Mouse (Mus musculus) midbrain, embryonic 14.5 days (tissue): Measurements from ENCODE around the gene Limd1. TPM values are rescaled to one million over a fixed set of nuclear protein-coding genes. Genes with fewer than 3 reads are reported as not detected.
"Not testable (repeated sequence)": the region's sequence is repeated elsewhere in the genome, so short reads cannot be mapped to it uniquely, and the experiment has no call there.

Experiments used
- ATAC-seq: fragments of 200-750 bp; cut with Nextera tagmentation; 2 replicates; pipeline ENCODE4 v1.8.0; 2017; ENCODE audit warnings: moderate number of reproducible peaks, moderate library complexity; ENCODE audit not compliant: low FRiP score, low TSS enrichment
- DNase-seq: peaks from one replicate; pipeline ENCODE4 v3.0.0-alpha.2; 2015
- H3K27ac ChIP-seq: fragments of 300-500 bp; sonication (generic); replicated peaks from 2 replicates; pipeline ENCODE4 v1.5.1; 2014; ENCODE audit warnings: mild to moderate bottlenecking, low read depth, low read length, moderate library complexity
- H3K27me3 ChIP-seq: fragments of 300-500 bp; sonication (generic); 2 replicates; pipeline ENCODE4 v1.6.1; 2014; ENCODE audit warnings: low read length, control low read depth, mixed read lengths; ENCODE audit not compliant: control insufficient read depth, insufficient read depth
- H3K36me3 ChIP-seq: fragments of 300-500 bp; sonication (generic); 2 replicates; pipeline ENCODE4 v1.6.1; 2014; ENCODE audit warnings: low read length, control low read depth; ENCODE audit not compliant: control insufficient read depth, insufficient read depth
- H3K4me1 ChIP-seq: fragments of 300-500 bp; sonication (generic); 2 replicates; pipeline ENCODE4 v1.6.1; 2014; ENCODE audit warnings: mild to moderate bottlenecking, antibody characterized with exemption, low read length, control low read depth; ENCODE audit not compliant: control insufficient read depth, insufficient read depth
- H3K4me2 ChIP-seq: fragments of 300-500 bp; sonication (generic); 2 replicates; pipeline ENCODE4 v1.6.1; 2014; ENCODE audit warnings: mild to moderate bottlenecking, low read length, moderate library complexity
- H3K4me3 ChIP-seq: fragments of 300-500 bp; sonication (generic); replicated peaks from 2 replicates; pipeline ENCODE4 v1.5.1; 2014; ENCODE audit warnings: low read depth, low read length
- H3K9ac ChIP-seq: fragments of 300-500 bp; sonication (generic); replicated peaks from 2 replicates; pipeline ENCODE4 v1.6.1; 2014; ENCODE audit warnings: mild to moderate bottlenecking, low read length, moderate library complexity
- H3K9me3 ChIP-seq: fragments of 300-500 bp; sonication (generic); 2 replicates; pipeline ENCODE4 v1.6.1; 2016; ENCODE audit warnings: low read length, control low read depth, mixed read lengths; ENCODE audit not compliant: control insufficient read depth
- WGBS: fragments of 180-500 bp; shearing (Covaris S2); extraction: QIAGEN DNeasy Blood & Tissue Kit; methylation state at CpG from one replicate; pipeline ENCODE4 v1.1.7; 2014; 5-methylcytosine and 5-hydroxymethylcytosine counted together
- polyA plus RNA-seq: library from polyadenylated mRNA; unstranded; fragments of >200 nt; fragmentation: Nextera tagmentation; extraction: Ambion mirVana; gene quantifications from 2 replicates; pipeline ENCODE4 v1.2.1, GENCODE M21; 2014

Gene Limd1
- 11.8 and 16.4 TPM in 2 replicates for polyA plus RNA-seq

- WGBS: under 1% methylated on average over 46 of the region's 57 CpGs
- Histone ChIP-seq H3K4me2 (peak within 1 kb of the TSS; percentile 64), H3K36me3 (no peaks in the 10 kb centered on the region), H3K9ac (peak within 1 kb of the TSS; percentile 55), H3K27ac (no peak within 1 kb of the TSS), H3K4me3 (peak within 1 kb of the TSS; percentile 53), H3K27me3 (no peaks in the 10 kb centered on the region), H3K4me1 (peaks cover 25% of the 10 kb centered on the region), H3K9me3 (no peaks in the 10 kb centered on the region)
- DNase-seq (peak; percentile 77), ATAC-seq (peak; percentile 83)
Measured at GRCm38 (mm10) chr9:123478586-123479195, at the start of gene Limd1. Gene Limd1 (plus strand): TSS chr9:123478706.

GRCm38 (mm10) chr9:123429863-123430262, 48.6 kb upstream of the Limd1 start:
- DNase-seq: no peak
- Histone ChIP-seq H3K9me3 (no peaks in the 10 kb centered on the region), H3K9ac (no peak overlapping the region), H3K36me3 (peaks cover 30% of the 10 kb centered on the region), H3K27ac (no peak overlapping the region), H3K4me1 (no peaks in the 10 kb centered on the region), H3K27me3 (no peaks in the 10 kb centered on the region), H3K4me3 (no peak overlapping the region), H3K4me2 (no peak overlapping the region)
- ATAC-seq: no peak
- WGBS: 86% methylated on average over 4 of the region's 4 CpGs

DNA sequence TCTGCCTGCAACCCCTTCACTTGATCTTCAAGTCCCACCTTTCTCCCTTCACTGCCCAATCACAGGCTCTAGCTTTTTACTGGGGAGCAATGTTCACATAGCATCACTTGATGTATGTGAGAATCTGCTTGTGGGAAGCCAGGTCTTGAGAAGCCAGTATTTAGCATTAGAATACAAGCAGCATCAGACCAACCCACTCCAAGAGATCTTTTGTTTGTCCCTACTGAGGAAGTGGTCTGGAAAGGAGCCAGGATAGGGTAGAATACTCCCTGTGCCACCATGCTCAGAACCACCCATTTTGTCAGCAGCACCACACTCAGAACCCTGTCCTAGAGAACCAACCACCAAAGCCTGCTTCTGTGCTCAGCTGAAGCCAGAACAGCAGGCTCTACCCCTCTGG, 47.5 kb upstream of the Limd1 start:
- no peak overlapping the region for H3K9ac ChIP-seq
- no peak overlapping the region for H3K27ac ChIP-seq
- no peak overlapping the region for H3K4me2 ChIP-seq
- peaks cover 36% of the 10 kb centered on the region for H3K36me3 ChIP-seq
- ATAC-seq (no peak), DNase-seq (peak; percentile 9)
- H3K4me1 ChIP-seq: no peaks in the 10 kb centered on the region
- H3K9me3 ChIP-seq: no peaks in the 10 kb centered on the region
- H3K4me3 ChIP-seq: no peak overlapping the region
- H3K27me3 ChIP-seq: no peaks in the 10 kb centered on the region

DNA sequence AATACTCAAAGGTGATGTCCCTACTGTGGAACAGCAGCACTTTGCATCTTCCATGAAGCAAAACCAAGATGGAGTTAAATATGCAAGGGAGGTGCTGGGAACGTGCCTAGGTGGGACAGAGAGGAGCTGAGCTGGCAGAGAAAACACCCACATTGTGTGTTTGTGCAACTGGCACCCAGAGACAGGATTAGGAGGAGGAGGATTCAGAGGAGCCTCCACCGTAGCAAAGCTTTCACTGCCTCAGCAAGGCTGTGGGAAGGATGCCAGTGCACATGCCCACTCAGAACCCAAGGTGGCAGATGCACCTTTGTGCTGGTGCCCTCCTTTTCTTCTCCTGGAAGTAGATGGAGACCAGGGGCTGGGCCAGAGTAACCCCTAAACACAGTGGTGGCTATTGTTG, 40.3 kb upstream of the Limd1 start:
- WGBS: 64% methylated on average over 2 of the region's 2 CpGs
- DNase-seq (no peak), ATAC-seq (no peak)
- H3K27me3 ChIP-seq: no peaks in the 10 kb centered on the region
- H3K9ac ChIP-seq: no peak overlapping the region
- no peaks in the 10 kb centered on the region for H3K9me3 ChIP-seq
- H3K4me2 ChIP-seq: no peak overlapping the region
- H3K4me1 ChIP-seq: no peaks in the 10 kb centered on the region
- no peak overlapping the region for H3K4me3 ChIP-seq
- H3K27ac ChIP-seq: no peak overlapping the region
- H3K36me3 ChIP-seq: peaks cover 43% of the 10 kb centered on the region

DNA sequence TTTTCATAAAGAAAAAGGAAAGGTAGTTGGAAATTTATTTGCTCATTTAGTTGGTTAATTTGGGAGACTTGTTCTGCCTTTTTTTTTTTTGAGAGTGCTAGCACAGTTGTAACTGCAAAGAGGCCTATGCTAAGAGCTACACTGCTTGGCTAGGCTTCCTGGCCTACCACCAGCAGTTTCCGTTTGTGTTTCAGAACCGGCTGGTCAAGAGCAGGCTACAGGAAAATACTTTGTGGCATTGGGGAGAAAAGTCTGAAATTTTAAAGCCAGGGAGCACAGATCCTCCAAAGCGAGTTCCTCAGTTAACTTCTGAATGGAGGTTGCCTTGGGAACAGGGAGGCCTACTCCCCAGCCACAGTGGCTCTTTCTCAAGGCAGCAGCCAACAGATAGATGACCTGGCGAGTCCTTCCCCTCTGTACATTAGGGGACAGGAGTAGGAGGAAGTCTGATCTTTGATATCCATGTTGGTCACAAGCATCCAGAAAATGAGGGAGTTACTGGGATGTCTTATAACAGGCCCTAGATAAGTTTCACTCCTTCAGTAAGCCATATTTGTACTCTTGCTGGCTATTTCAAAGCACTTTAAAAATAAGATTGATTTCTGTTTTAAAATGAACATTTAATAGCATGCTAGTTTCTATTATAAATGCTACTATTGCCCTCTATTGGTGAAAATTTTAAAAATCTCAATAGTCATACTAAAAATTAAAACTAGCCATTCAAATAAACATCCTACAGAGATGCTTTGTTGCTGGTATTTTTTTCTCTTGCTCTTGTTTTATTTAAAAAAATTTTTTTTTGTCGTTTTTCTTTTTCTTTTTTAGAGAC, 38.1 kb upstream of the Limd1 start:
- WGBS: 37% methylated on average over 5 of the region's 5 CpGs
- H3K4me2 ChIP-seq: no peak overlapping the region
- H3K27me3 ChIP-seq: no peaks in the 10 kb centered on the region
- H3K4me1 ChIP-seq: no peaks in the 10 kb centered on the region
- H3K9me3 ChIP-seq: no peaks in the 10 kb centered on the region
- peaks cover 38% of the 10 kb centered on the region for H3K36me3 ChIP-seq
- no peak overlapping the region for H3K4me3 ChIP-seq
- DNase-seq (peak; percentile 72), ATAC-seq (no peak)
- no peak overlapping the region for H3K9ac ChIP-seq
- no peak overlapping the region for H3K27ac ChIP-seq

DNA sequence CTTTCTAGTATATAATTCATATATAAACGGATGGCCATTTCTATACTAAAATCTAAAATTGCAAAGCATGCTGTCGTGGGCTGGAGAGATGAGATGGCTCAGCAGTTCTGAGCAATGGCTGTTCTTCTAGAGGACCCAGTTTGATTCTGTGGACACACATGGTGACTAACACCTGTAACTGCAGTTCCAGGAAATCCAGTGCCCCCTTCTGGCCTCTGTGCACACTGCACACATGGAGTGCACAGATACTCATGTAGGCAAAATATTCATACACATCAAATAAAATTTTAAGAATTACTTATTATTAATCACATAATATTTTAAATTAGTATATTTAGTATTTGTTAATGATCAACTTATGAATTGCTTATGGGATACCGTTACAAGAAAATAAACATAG, 31.4 kb upstream of the Limd1 start:
- H3K9ac ChIP-seq, H3K27ac ChIP-seq, H3K4me2 ChIP-seq, H3K4me3 ChIP-seq, H3K36me3 ChIP-seq, H3K4me1 ChIP-seq, H3K9me3 ChIP-seq, ATAC-seq, H3K27me3 ChIP-seq: not testable (repeated sequence)
- peak; percentile 14 for DNase-seq
- 94% methylated on average over 2 of the region's 3 CpGs for WGBS

DNA sequence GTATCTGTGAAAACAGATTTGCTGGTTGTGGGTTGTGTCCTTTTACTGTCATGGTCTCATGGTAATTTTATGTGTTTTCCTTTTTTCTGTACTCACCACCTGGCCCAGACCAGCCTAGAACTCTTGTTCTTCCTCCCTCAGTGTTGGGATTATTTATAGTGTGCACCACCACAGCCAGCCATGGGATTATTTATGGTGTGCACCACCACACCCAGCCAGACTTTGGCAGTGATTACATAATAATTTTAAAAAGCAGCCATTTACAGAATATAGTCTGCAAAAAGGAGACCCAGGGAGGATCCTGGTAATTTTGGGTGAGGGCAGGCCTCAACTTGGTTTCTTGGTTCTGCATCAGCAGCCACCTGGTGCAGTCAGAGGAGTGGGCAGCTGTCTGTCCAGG, 29.9 kb upstream of the Limd1 start:
- H3K9me3 ChIP-seq: no peaks in the 10 kb centered on the region
- H3K9ac ChIP-seq: no peak overlapping the region
- no peak overlapping the region for H3K27ac ChIP-seq
- ATAC-seq: no peak
- H3K27me3 ChIP-seq: no peaks in the 10 kb centered on the region
- peaks cover 5% of the 10 kb centered on the region; the same call in 1 of the 2 replicates for H3K36me3 ChIP-seq
- H3K4me2 ChIP-seq: no peak overlapping the region
- H3K4me1 ChIP-seq: no peaks in the 10 kb centered on the region
- DNase-seq: no peak
- H3K4me3 ChIP-seq: no peak overlapping the region

DNA sequence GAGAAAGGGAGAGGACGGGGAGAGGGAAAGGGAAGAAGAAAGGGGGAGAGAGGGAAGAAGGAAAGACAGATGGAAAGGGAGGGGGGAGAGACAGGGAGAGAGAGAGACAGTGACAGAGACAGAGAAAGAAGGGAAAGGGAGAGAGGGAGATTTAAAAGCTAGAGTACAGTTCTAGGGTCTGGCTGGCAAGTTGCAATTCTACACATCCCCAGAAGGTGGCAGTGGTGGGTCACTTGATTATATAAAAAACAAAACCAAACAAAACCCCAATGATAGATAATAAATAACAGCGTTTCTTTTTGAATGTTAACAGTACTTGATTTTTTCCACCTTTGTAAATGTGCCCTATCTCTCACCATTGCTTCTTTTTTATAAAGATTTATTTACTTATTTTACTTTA, 28.3 kb upstream of the Limd1 start:
- WGBS: 40% methylated on average over 2 of the region's 2 CpGs
- no peaks in the 10 kb centered on the region for H3K27me3 ChIP-seq
- peaks cover 12% of the 10 kb centered on the region for H3K36me3 ChIP-seq
- no peaks in the 10 kb centered on the region for H3K4me1 ChIP-seq
- no peak for ATAC-seq
- H3K27ac ChIP-seq: no peak overlapping the region
- H3K4me2 ChIP-seq: no peak overlapping the region
- no peaks in the 10 kb centered on the region for H3K9me3 ChIP-seq
- no peak overlapping the region for H3K4me3 ChIP-seq
- no peak overlapping the region for H3K9ac ChIP-seq
- peak; percentile 84 for DNase-seq

GRCm38 (mm10) chr9:123451772-123452171, 26.7 kb upstream of the Limd1 start:
- H3K4me1 ChIP-seq: no peaks in the 10 kb centered on the region
- H3K9me3 ChIP-seq: no peaks in the 10 kb centered on the region
- no peak overlapping the region for H3K9ac ChIP-seq
- H3K36me3 ChIP-seq: peaks cover 21% of the 10 kb centered on the region
- no peak overlapping the region for H3K4me3 ChIP-seq
- H3K27me3 ChIP-seq: no peaks in the 10 kb centered on the region
- DNase-seq: no peak
- H3K27ac ChIP-seq: no peak overlapping the region
- 80% methylated on average over 3 of the region's 3 CpGs for WGBS
- H3K4me2 ChIP-seq: no peak overlapping the region
- no peak for ATAC-seq
